Mouse (Mus musculus): ENCODE data around the gene Tfap2c. TPM values are rescaled to one million over a fixed set of nuclear protein-coding genes. Genes with fewer than 3 reads are reported as not detected.

Tfap2c gene
- polyA plus RNA-seq (2012; rRNA removed) = 0.69 and 0.92 TPM in 2 replicates

DNA sequence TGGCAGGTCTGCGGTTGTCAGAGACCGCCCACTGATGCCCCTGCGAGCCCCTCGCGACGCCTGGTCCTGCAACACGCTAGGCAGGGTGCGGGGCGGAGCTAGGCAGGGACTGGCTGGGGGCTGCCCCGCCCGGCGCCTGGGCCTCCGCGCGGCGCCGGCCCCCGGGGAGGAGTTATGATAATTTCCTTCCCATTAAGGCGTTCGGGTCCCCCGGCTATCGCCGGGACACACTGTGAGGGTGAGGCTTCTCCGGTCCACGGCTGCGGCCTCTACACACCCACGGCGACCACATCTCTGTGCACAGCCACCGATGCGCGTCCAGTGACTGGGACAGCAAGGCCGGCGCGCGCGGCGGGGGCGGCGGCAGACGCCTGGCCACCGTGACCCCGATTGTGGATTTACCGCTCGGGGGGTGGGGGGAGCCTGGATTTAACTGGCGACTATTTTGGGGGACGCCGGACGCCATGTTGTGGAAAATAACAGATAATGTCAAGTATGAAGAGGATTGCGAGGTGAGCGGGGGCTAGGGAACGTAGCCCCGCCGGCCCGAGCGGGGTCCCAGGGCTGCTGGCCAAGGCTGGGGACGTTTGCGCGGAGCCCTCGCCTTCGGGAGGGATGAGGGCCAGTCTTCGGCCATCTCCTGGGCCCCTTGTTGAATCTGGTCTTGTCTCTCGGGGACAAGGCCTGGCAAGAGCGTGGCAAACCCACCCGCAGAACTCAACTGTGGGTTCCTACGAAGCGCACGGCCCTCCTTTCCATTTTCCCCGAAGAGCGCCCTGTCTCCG, at the start of gene Tfap2c:
Gene Tfap2c, plus strand, starts transcription at position 223 of the 785 bp plus-strand sequence.
- WGBS = 5% methylated on average over 70 of the region's 70 CpGs
- Histone ChIP-seq H3K27ac (ENCODE audit: control insufficient read depth, insufficient read depth, low read length) (no peak within 1 kb of the TSS), H3K4me3 (ENCODE audit: control insufficient read depth, insufficient read depth, low read length) (no peak within 1 kb of the TSS), H3K27me3 (ENCODE audit: control insufficient read depth, insufficient read depth, low read length) (peaks cover 30% of the 10 kb centered on the region), H3K4me1 (replicated peaks; ENCODE audit: control insufficient read depth, insufficient read depth, low read length) (no peaks in the 10 kb centered on the region), H3K36me3 (ENCODE audit: control insufficient read depth, insufficient read depth, low read length) (no peaks in the 10 kb centered on the region)
- TF ChIP-seq CTCF (IDR thresholded peaks at IDR 0.05; ENCODE audit: borderline replicate concordance, control insufficient read depth, extremely low read depth, insufficient read depth, low read length, poor library complexity) (no peak), POLR2A (IDR thresholded peaks at IDR 0.05; ENCODE audit: control insufficient read depth, extremely low read depth, insufficient read depth, low read length, poor library complexity) (no peak)
- no peak for DNase-seq

DNA sequence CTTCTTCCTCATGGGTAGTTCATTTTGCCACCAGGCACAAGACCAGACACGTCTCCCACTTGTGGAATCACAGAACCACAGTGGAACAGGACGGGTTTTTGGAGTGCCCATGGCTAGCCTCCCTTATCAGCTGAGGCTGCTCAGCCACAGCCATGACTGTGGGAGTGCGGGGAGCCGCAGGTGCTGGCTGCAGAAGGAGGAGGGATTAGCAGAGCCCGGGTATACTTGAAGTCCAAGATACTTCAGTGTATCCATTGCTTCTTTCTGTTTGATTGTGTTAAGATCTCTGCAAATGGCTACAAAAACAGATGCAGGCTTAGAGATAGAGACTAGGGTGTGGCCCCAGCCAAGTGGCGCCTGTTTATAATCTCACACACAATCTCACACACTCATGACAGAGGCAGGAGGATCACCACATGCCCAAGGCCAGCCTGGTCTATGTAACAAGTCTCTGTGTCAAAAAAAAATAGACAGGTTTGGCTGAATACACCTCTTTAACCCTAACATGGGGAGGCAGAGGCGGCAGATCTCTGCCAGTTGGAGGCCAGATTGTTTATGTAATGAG, 48.6 kb upstream of the Tfap2c start:
- no peak for DNase-seq
- no peaks in the 10 kb centered on the region for H3K27me3 ChIP-seq (ENCODE audit: control insufficient read depth, insufficient read depth, low read length)
- TF ChIP-seq POLR2A (IDR thresholded peaks at IDR 0.05; ENCODE audit: control insufficient read depth, extremely low read depth, insufficient read depth, low read length, poor library complexity) = no peak
- no peak for TF ChIP-seq CTCF (IDR thresholded peaks at IDR 0.05; ENCODE audit: borderline replicate concordance, control insufficient read depth, extremely low read depth, insufficient read depth, low read length, poor library complexity)
- 62% methylated on average over 7 of the region's 7 CpGs for WGBS
- no peaks in the 10 kb centered on the region for H3K4me1 ChIP-seq (replicated peaks; ENCODE audit: control insufficient read depth, insufficient read depth, low read length)
- no peak overlapping the region for H3K27ac ChIP-seq (ENCODE audit: control insufficient read depth, insufficient read depth, low read length)
- H3K4me3 ChIP-seq (ENCODE audit: control insufficient read depth, insufficient read depth, low read length) = no peak overlapping the region
- no peaks in the 10 kb centered on the region for H3K36me3 ChIP-seq (ENCODE audit: control insufficient read depth, insufficient read depth, low read length)

DNA sequence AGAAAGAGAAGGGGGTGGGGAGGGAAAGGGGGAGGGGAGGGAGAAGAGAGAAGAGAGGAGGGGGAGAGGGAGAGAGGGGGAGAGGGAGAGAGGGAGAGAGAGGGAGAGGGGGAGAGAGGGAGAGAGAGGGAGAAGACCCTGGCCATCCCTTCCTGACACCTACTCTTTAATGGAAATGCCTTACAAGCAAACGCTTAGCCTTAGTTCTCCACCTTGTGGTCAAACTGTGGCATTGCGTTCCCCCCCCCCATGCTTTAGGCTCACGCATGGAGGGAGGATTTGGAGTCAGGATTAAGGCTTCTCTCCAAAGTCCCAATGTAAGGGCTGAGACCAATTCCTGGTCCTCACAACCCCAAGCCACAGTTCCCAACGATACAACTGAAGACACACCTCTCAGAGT, 48.1 kb upstream of the Tfap2c start:
- no peak overlapping the region for H3K27ac ChIP-seq (ENCODE audit: control insufficient read depth, insufficient read depth, low read length)
- no peaks in the 10 kb centered on the region for H3K4me1 ChIP-seq (replicated peaks; ENCODE audit: control insufficient read depth, insufficient read depth, low read length)
- peak; percentile 12 for DNase-seq
- no peaks in the 10 kb centered on the region for H3K27me3 ChIP-seq (ENCODE audit: control insufficient read depth, insufficient read depth, low read length)
- H3K4me3 ChIP-seq (ENCODE audit: control insufficient read depth, insufficient read depth, low read length) = no peak overlapping the region
- WGBS = 6% methylated on average over 4 of the region's 4 CpGs
- H3K36me3 ChIP-seq (ENCODE audit: control insufficient read depth, insufficient read depth, low read length) = no peaks in the 10 kb centered on the region
- TF ChIP-seq CTCF (IDR thresholded peaks at IDR 0.05; ENCODE audit: borderline replicate concordance, control insufficient read depth, extremely low read depth, insufficient read depth, low read length, poor library complexity) = no peak
- no peak for TF ChIP-seq POLR2A (IDR thresholded peaks at IDR 0.05; ENCODE audit: control insufficient read depth, extremely low read depth, insufficient read depth, low read length, poor library complexity)

DNA sequence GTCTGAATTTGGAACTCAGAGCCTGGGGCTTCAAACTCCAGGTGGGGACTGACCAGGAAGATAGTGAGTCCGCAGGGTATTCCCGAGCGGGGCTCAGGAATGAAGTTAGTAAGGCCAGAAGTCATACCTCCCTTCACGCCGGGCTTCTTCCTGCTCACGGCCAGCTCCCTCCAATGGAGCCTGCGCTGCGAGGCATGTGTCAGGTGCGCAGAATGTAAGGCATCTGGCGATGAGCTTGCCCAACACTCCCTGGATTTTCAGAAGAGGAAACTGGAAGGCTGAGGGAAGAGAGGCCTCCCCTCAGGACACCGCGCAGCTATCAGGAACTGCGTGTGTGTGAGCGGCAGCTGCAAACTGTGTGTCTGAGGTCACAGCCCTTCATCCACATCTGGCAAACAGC, 47.2 kb upstream of the Tfap2c start:
- Histone ChIP-seq H3K27ac (ENCODE audit: control insufficient read depth, insufficient read depth, low read length) (no peak overlapping the region), H3K36me3 (ENCODE audit: control insufficient read depth, insufficient read depth, low read length) (no peaks in the 10 kb centered on the region), H3K4me1 (replicated peaks; ENCODE audit: control insufficient read depth, insufficient read depth, low read length) (no peaks in the 10 kb centered on the region), H3K27me3 (ENCODE audit: control insufficient read depth, insufficient read depth, low read length) (no peaks in the 10 kb centered on the region), H3K4me3 (ENCODE audit: control insufficient read depth, insufficient read depth, low read length) (no peak overlapping the region)
- DNase-seq = no peak
- 92% methylated on average over 14 of the region's 14 CpGs for WGBS
- no peak for TF ChIP-seq POLR2A (IDR thresholded peaks at IDR 0.05; ENCODE audit: control insufficient read depth, extremely low read depth, insufficient read depth, low read length, poor library complexity)
- TF ChIP-seq CTCF (IDR thresholded peaks at IDR 0.05; ENCODE audit: borderline replicate concordance, control insufficient read depth, extremely low read depth, insufficient read depth, low read length, poor library complexity) = no peak

DNA sequence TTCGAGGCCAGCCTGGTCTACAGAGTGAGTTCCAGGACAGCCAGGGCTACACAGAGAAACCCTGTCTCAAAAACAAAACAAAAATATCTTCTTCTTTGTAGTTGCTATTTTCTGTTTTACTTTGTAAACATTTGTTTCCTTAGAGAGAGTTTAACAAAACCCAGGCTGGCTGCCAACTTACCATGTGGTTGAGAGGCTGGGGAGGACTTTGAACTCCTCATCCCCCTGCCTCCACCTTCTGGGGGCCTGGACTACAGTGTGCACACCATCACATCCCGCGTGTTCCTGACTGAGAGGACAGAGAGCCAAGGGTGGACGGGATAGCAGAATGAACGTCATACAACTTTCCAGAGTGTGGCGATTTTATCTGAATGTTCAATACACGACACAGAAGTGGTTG, 43.3 kb upstream of the Tfap2c start:
- no peak for DNase-seq
- Histone ChIP-seq H3K4me3 (ENCODE audit: control insufficient read depth, insufficient read depth, low read length) (no peak overlapping the region), H3K27ac (ENCODE audit: control insufficient read depth, insufficient read depth, low read length) (no peak overlapping the region), H3K36me3 (ENCODE audit: control insufficient read depth, insufficient read depth, low read length) (no peaks in the 10 kb centered on the region), H3K27me3 (ENCODE audit: control insufficient read depth, insufficient read depth, low read length) (no peaks in the 10 kb centered on the region), H3K4me1 (replicated peaks; ENCODE audit: control insufficient read depth, insufficient read depth, low read length) (no peaks in the 10 kb centered on the region)
- TF ChIP-seq POLR2A (IDR thresholded peaks at IDR 0.05; ENCODE audit: control insufficient read depth, extremely low read depth, insufficient read depth, low read length, poor library complexity) (no peak), CTCF (IDR thresholded peaks at IDR 0.05; ENCODE audit: borderline replicate concordance, control insufficient read depth, extremely low read depth, insufficient read depth, low read length, poor library complexity) (no peak)
- 91% methylated on average over 7 of the region's 7 CpGs for WGBS

DNA sequence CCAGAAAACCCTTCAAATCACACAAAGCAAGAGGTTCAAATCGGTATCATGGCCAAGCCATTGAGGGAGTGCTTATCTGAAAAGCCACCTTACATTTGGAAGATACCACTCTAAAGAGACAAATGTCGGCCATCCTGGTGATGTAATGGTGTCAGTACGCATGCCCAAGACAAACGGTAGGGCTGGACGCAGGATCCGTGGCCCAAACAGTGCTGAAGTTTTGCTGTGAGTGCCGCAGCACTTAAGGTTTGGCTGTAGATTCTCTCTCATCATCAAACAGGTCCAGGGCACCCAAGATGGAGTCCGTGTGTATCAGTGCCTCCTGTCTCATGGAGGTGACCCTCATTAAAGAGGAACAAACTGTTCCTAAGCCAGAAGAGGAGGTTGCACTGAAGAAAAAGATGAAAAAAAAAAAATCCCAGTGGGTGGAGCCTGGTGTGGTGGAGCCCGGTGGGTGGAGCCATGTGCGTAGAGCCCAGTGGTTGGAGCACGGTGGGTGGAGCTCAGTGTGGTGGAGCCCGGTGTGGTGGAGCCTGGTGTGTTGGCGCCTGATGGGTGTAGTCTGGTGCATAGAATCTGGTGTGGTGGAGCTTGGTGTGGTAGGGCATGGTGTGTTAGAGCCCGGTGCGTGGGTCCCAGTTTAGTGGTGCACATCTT, 39.2 kb upstream of the Tfap2c start:
- WGBS = 89% methylated on average over 15 of the region's 15 CpGs
- TF ChIP-seq CTCF (IDR thresholded peaks at IDR 0.05; ENCODE audit: borderline replicate concordance, control insufficient read depth, extremely low read depth, insufficient read depth, low read length, poor library complexity) = no peak
- TF ChIP-seq POLR2A (IDR thresholded peaks at IDR 0.05; ENCODE audit: control insufficient read depth, extremely low read depth, insufficient read depth, low read length, poor library complexity) = no peak
- Histone ChIP-seq H3K4me3 (ENCODE audit: control insufficient read depth, insufficient read depth, low read length) (no peak overlapping the region), H3K27ac (ENCODE audit: control insufficient read depth, insufficient read depth, low read length) (no peak overlapping the region), H3K36me3 (ENCODE audit: control insufficient read depth, insufficient read depth, low read length) (no peaks in the 10 kb centered on the region), H3K27me3 (ENCODE audit: control insufficient read depth, insufficient read depth, low read length) (no peaks in the 10 kb centered on the region), H3K4me1 (replicated peaks; ENCODE audit: control insufficient read depth, insufficient read depth, low read length) (no peaks in the 10 kb centered on the region)
- DNase-seq = no peak

Data from thymus, adult 2 months (tissue).